In the genomic region with DNA sequence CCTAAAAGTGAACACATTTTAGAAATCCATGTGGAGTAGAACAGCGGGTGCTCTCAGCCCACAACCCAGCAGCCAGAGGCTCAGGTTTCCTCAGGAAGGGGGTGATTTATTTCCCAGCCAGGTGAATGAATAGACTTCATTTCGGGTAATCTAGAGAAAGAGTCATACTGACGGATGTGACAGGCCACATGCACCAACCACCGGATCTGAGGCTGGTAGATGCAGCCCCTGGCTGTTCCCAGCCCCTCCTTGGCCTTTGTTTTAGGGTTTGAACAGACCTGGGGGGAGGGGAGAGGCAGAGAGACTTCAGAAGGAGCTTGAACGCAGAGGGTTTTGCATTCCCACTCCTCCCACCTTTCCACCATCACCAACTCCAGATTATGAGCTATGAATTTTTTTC, we compare ENCODE assay signal across 12 mouse cellular contexts. TPM values are rescaled to one million over a fixed set of nuclear protein-coding genes. Genes with fewer than 3 reads are reported as not detected.
DNase-seq lines count a peak whose midpoint lies in the region; ATAC-seq and TF ChIP-seq lines count a peak whose summit lies in the region.
"Had no signal": no experiment of that assay in that cellular context is flagged by ENCODE, and none has a peak within 500 bp of the region (broad histone marks: within the 10 kb centered on the region; RNA-seq: fewer than 3 reads in every experiment).

No protein-coding gene starts in this region.

- H3K9me3 ChIP-seq in hindbrain, embryonic 10.5 days = no peaks in the 10 kb centered on the region
- no peaks in the 10 kb centered on the region for H3K9me3 ChIP-seq in hindbrain, postnatal 0 days (ENCODE audit: low read length)
- no peaks in the 10 kb centered on the region for H3K9me3 ChIP-seq in embryonic facial prominence, embryonic 15.5 days (replicated peaks)
- no peaks in the 10 kb centered on the region for H3K9me3 ChIP-seq in liver, embryonic 13.5 days (replicated peaks)

- peak overlapping the region; percentile 97 for H3K27ac ChIP-seq in hindbrain, embryonic 10.5 days
- H3K27ac ChIP-seq in hindbrain, postnatal 0 days = no peak overlapping the region
- H3K27ac ChIP-seq in embryonic facial prominence, embryonic 15.5 days (replicated peaks) = peak overlapping the region; percentile 44; the same call in 1 of the 2 replicates
- H3K27ac ChIP-seq in liver, embryonic 13.5 days = 0 out of 2 replicates have a peak overlapping the region, but pooled peaks have one; percentile 21

- 0 out of 2 replicates have a peak overlapping the region, but pooled peaks have one; percentile 1 for H3K4me3 ChIP-seq in hindbrain, embryonic 10.5 days
- H3K4me3 ChIP-seq in hindbrain, postnatal 0 days (ENCODE audit: low read length) = no peak overlapping the region
- no peak overlapping the region for H3K4me3 ChIP-seq in embryonic facial prominence, embryonic 15.5 days (replicated peaks)
- no peak overlapping the region for H3K4me3 ChIP-seq in liver, embryonic 13.5 days (replicated peaks)

- no peaks in the 10 kb centered on the region for H3K27me3 ChIP-seq in hindbrain, embryonic 10.5 days (ENCODE audit: insufficient read depth, poor library complexity, severe bottlenecking)
- no peaks in the 10 kb centered on the region for H3K27me3 ChIP-seq in hindbrain, postnatal 0 days (ENCODE audit: insufficient read depth, low read length)
- H3K27me3 ChIP-seq in embryonic facial prominence, embryonic 15.5 days = no peaks in the 10 kb centered on the region
- H3K27me3 ChIP-seq in liver, embryonic 13.5 days = no peaks in the 10 kb centered on the region

- peaks cover 60% of the 10 kb centered on the region for H3K4me1 ChIP-seq in hindbrain, embryonic 10.5 days (replicated peaks)
- peaks cover 18% of the 10 kb centered on the region for H3K4me1 ChIP-seq in hindbrain, postnatal 0 days (ENCODE audit: insufficient read depth, low read length)
- peaks cover 53% of the 10 kb centered on the region for H3K4me1 ChIP-seq in embryonic facial prominence, embryonic 15.5 days
- H3K4me1 ChIP-seq in liver, embryonic 13.5 days (replicated peaks) = peaks cover 18% of the 10 kb centered on the region; the same call in 1 of the 2 replicates

- no peak for ATAC-seq in hindbrain, postnatal 0 days
- no peak for ATAC-seq in embryonic facial prominence, embryonic 15.5 days (ENCODE audit: insufficient number of reproducible peaks, low FRiP score, low TSS enrichment, low read depth)
- ATAC-seq in liver, embryonic 13.5 days (ENCODE audit: low read depth) = no peak

- H3K36me3 ChIP-seq in hindbrain, embryonic 10.5 days = peaks cover 73% of the 10 kb centered on the region
- H3K36me3 ChIP-seq in hindbrain, postnatal 0 days (ENCODE audit: insufficient read depth, low read length) = peaks cover 10% of the 10 kb centered on the region; the same call in 1 of the 2 replicates
- peaks cover 44% of the 10 kb centered on the region for H3K36me3 ChIP-seq in embryonic facial prominence, embryonic 15.5 days
- peaks cover 88% of the 10 kb centered on the region for H3K36me3 ChIP-seq in liver, embryonic 13.5 days

- TF ChIP-seq CTCF in hindbrain, postnatal 0 days (IDR thresholded peaks at IDR 0.05; ENCODE audit: low read depth) = no peak

- H3K9ac ChIP-seq in hindbrain, postnatal 0 days (replicated peaks; ENCODE audit: low read length) = no peak overlapping the region
- no peak overlapping the region for H3K9ac ChIP-seq in embryonic facial prominence, embryonic 15.5 days
- H3K9ac ChIP-seq in liver, embryonic 13.5 days = no peak overlapping the region

- 6% methylated on average over 5 of the region's 5 CpGs for WGBS in hindbrain, embryonic 10.5 days
- 16% methylated on average over 5 of the region's 5 CpGs for WGBS in hindbrain, postnatal 0 days
- WGBS in embryonic facial prominence, embryonic 15.5 days = 13% methylated on average over 5 of the region's 5 CpGs
- WGBS in liver, embryonic 13.5 days (ENCODE audit: insufficient replicate concordance) = 37% methylated on average over 5 of the region's 5 CpGs

- DNase-seq in hindbrain, embryonic 10.5 days (ENCODE audit: low spot score) = peak; percentile 32
- DNase-seq in hindbrain, postnatal 0 days (ENCODE audit: low spot score) = no peak
- DNase-seq in ES-CJ7 (ENCODE audit: low read depth, low spot score) = peak; percentile 61
- no peak for DNase-seq in liver, embryonic 13.5 days
- DNase-seq in adrenal gland, adult (ENCODE audit: inconsistent age in 2 of 2, low spot score in 1 of 2) = no peak
- DNase-seq in gastrocnemius, postnatal 4 days (ENCODE audit: low spot score in 2 of 2) = no peak
- DNase-seq in right cerebral cortex, postnatal 4 days = no peak
- DNase-seq: cerebellum, postnatal 10 days; heart, adult 11 months; kidney, postnatal 25 days had no signal

- H3K4me2 ChIP-seq in hindbrain, postnatal 0 days (ENCODE audit: low read depth, low read length) = no peak overlapping the region
- no peak overlapping the region for H3K4me2 ChIP-seq in embryonic facial prominence, embryonic 15.5 days (replicated peaks)
- H3K4me2 ChIP-seq in liver, embryonic 13.5 days = no peak overlapping the region

RNA-seq across cellular contexts. Expression of gene Gpr84, which starts 14.6 kb away (rescaled TPM):
- 0.31 and 0.36 TPM in 2 replicates for polyA plus RNA-seq in hindbrain, embryonic 10.5 days (2016; fragmentation: Nextera tagmentation; extraction: Ambion mirVana)
- total RNA-seq in hindbrain, postnatal 0 days (2014; rRNA removed) = 0.58 and 0.86 TPM in 2 replicates
- polyA plus RNA-seq in hindbrain, postnatal 0 days (2015; fragmentation: Nextera tagmentation; extraction: Ambion mirVana) = 0.30 and 0.37 TPM in 2 replicates
- 0.50 and 0.73 TPM in 2 replicates for polyA plus RNA-seq in embryonic facial prominence, embryonic 15.5 days (2015; fragmentation: Nextera tagmentation; extraction: Ambion mirVana)
- polyA plus RNA-seq in liver, embryonic 13.5 days (2015; fragmentation: Nextera tagmentation; extraction: Ambion mirVana) = 0.28 and 0.29 TPM in 2 replicates
- under 1 TPM; 0.16 to 0.20 TPM for total RNA-seq in gastrocnemius, postnatal 4 days (2021)
- total RNA-seq: adrenal gland, adult 18-20 months had no signal

RNA-seq across cellular contexts. Expression of gene Copz1, which starts 23.3 kb away (rescaled TPM):
- polyA plus RNA-seq in hindbrain, embryonic 10.5 days (2016; fragmentation: Nextera tagmentation; extraction: Ambion mirVana) = 288 and 299 TPM in 2 replicates
- total RNA-seq in hindbrain, postnatal 0 days (2014; rRNA removed) = 149 and 155 TPM in 2 replicates
- polyA plus RNA-seq in hindbrain, postnatal 0 days (2015; fragmentation: Nextera tagmentation; extraction: Ambion mirVana) = 181 TPM in 2 replicates
- polyA plus RNA-seq in embryonic facial prominence, embryonic 15.5 days (2015; fragmentation: Nextera tagmentation; extraction: Ambion mirVana) = 264 and 279 TPM in 2 replicates
- polyA plus RNA-seq in liver, embryonic 13.5 days (2015; fragmentation: Nextera tagmentation; extraction: Ambion mirVana) = 213 and 240 TPM in 2 replicates
- 10 to 100 TPM; 72.8 to 78.4 TPM for total RNA-seq in gastrocnemius, postnatal 4 days (2021)

RNA-seq across cellular contexts. Expression of gene Nfe2, which starts 37.6 kb away (rescaled TPM):
- polyA plus RNA-seq in hindbrain, embryonic 10.5 days (2016; fragmentation: Nextera tagmentation; extraction: Ambion mirVana) = 7.3 and 8.5 TPM in 2 replicates
- 0.63 TPM in 1 of 2 replicates, not detected in the other for total RNA-seq in hindbrain, postnatal 0 days (2014; rRNA removed)
- 0.20 and 0.33 TPM in 2 replicates for polyA plus RNA-seq in hindbrain, postnatal 0 days (2015; fragmentation: Nextera tagmentation; extraction: Ambion mirVana)
- polyA plus RNA-seq in embryonic facial prominence, embryonic 15.5 days (2015; fragmentation: Nextera tagmentation; extraction: Ambion mirVana) = 2.0 and 2.3 TPM in 2 replicates
- polyA plus RNA-seq in liver, embryonic 13.5 days (2015; fragmentation: Nextera tagmentation; extraction: Ambion mirVana) = 171 and 185 TPM in 2 replicates
- total RNA-seq in gastrocnemius, postnatal 4 days (2021) = 1 to 10 TPM in 1 of 2 experiments, under 1 TPM in 1; 0.61 to 1.5 TPM

RNA-seq across cellular contexts. Expression of gene Zfp385a, which starts 44.0 kb away (rescaled TPM):
- 24.9 and 26.3 TPM in 2 replicates for polyA plus RNA-seq in hindbrain, embryonic 10.5 days (2016; fragmentation: Nextera tagmentation; extraction: Ambion mirVana)
- 20.6 and 25.8 TPM in 2 replicates for total RNA-seq in hindbrain, postnatal 0 days (2014; rRNA removed)
- polyA plus RNA-seq in hindbrain, postnatal 0 days (2015; fragmentation: Nextera tagmentation; extraction: Ambion mirVana) = 19.8 and 23.1 TPM in 2 replicates
- polyA plus RNA-seq in embryonic facial prominence, embryonic 15.5 days (2015; fragmentation: Nextera tagmentation; extraction: Ambion mirVana) = 16.1 and 18.9 TPM in 2 replicates
- 4.6 and 5.9 TPM in 2 replicates for polyA plus RNA-seq in liver, embryonic 13.5 days (2015; fragmentation: Nextera tagmentation; extraction: Ambion mirVana)
- total RNA-seq in gastrocnemius, postnatal 4 days (2021) = 10 to 100 TPM; 62.1 to 70.0 TPM

RNA-seq across cellular contexts. Expression of gene Hnrnpa1, which starts 55.6 kb away (rescaled TPM):
- polyA plus RNA-seq in hindbrain, embryonic 10.5 days (2016; fragmentation: Nextera tagmentation; extraction: Ambion mirVana) = 1,344 and 1,669 TPM in 2 replicates
- total RNA-seq in hindbrain, postnatal 0 days (2014; rRNA removed) = 117 and 148 TPM in 2 replicates
- polyA plus RNA-seq in hindbrain, postnatal 0 days (2015; fragmentation: Nextera tagmentation; extraction: Ambion mirVana) = 596 and 630 TPM in 2 replicates
- 667 and 669 TPM in 2 replicates for polyA plus RNA-seq in embryonic facial prominence, embryonic 15.5 days (2015; fragmentation: Nextera tagmentation; extraction: Ambion mirVana)
- polyA plus RNA-seq in liver, embryonic 13.5 days (2015; fragmentation: Nextera tagmentation; extraction: Ambion mirVana) = 436 and 495 TPM in 2 replicates
- total RNA-seq in gastrocnemius, postnatal 4 days (2021) = 100 to 1,000 TPM; 295 to 303 TPM

Comparison
In these comparisons a context has a peak if more than half of its experiments do, and no peak if none do; other contexts are left out.
1. DNase-seq: peak in hindbrain, embryonic 10.5 days (single experiment) and ES-CJ7 (single experiment); none in hindbrain, postnatal 0 days (single experiment), liver, embryonic 13.5 days (single experiment), adrenal gland, adult (0 of 2), gastrocnemius, postnatal 4 days (0 of 2) and right cerebral cortex, postnatal 4 days (single experiment).
2. RNA of gene Nfe2, which starts 37.6 kb away (polyA plus RNA-seq): 171 to 185 TPM in liver, embryonic 13.5 days; 7.3 to 8.5 TPM in hindbrain, embryonic 10.5 days, 2.0 to 2.3 TPM in embryonic facial prominence, embryonic 15.5 days and 0.20 to 0.33 TPM in hindbrain, postnatal 0 days; every median in the first group is over 10 times any median in the second.